Mouse (Mus musculus): ENCODE data around the gene Dapk3.

DNA sequence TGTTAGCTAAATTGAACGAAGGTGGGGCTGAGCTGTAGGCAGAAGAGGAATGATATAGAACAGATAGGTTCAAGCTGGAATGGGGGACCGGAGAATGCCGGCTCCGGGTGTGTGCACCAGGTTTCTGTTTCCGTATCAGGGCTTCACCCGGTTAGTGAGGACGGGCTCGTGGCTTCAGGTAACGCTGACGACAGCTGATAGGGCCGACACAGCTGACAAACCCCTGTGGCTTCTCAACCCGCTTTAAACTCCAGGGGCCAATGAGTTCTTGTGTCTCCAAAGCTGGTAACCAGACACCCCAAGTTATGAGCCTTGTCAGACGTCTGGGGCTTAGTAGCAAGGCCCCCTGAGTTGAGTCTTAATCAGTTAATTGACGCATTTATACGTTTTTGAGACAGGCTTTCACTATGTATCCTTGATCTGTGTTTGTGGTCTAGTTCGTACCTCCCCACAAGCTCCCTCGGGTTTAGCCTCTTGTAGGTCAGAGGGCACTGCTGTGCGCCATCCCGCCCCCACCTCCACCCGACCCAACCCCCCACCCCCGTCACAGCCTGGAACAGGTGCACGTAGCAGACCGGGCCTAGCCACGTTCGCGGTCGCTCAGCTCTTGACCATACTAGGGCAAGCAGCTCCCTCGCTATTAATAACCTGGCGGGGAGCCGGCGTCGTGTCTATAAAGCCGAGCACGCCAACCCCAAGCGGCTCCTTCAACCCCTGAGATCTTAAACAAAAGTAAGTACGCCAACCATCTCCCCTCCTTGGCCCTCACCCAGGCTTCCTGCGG, 11.4 kb downstream of the Dapk3 start:
- no peak for TF ChIP-seq CTCF (IDR thresholded peaks at IDR 0.05)
- peak; percentile 98 for TF ChIP-seq POLR2A (IDR thresholded peaks at IDR 0.05; ENCODE audit: insufficient read depth, low read depth, low read length)

Data from heart, adult 2 months (tissue).